Mouse (Mus musculus) erythroblast, embryonic 14.5 days (primary cell): Measurements from ENCODE around the gene Tsnaxip1.

ENCODE experiments used
- GATA1 ChIP-seq: IDR thresholded peaks from 2 replicates; pipeline ENCODE4 v1.6.1; 2012; ENCODE audit warnings: low read length, inconsistent platforms, mixed read lengths
- TAL1 ChIP-seq: IDR thresholded peaks from 3 replicates; pipeline ENCODE4 v1.6.1; 2012; ENCODE audit warnings: low read length, inconsistent platforms, mixed read lengths

- TF ChIP-seq TAL1 = no peak
- TF ChIP-seq GATA1 = no peak
Measured at GRCm38 (mm10) chr8:105856168-105856835, 28.8 kb downstream of the Tsnaxip1 start.
